Mouse (Mus musculus) testis, adult 2 months (tissue): Measurements from ENCODE around the gene Eid3. TPM values are rescaled to one million over a fixed set of nuclear protein-coding genes. Genes with fewer than 3 reads are reported as not detected.

Source experiments
- H3K27ac ChIP-seq: fragments of 200-500 bp; 2 replicates; pipeline ENCODE4 v1.5.1; 2012; ENCODE audit warnings: low read depth, low read length; ENCODE audit not compliant: control insufficient read depth, insufficient read depth
- H3K27me3 ChIP-seq: fragments of 200-500 bp; 2 replicates; pipeline ENCODE4 v1.6.1; 2012; ENCODE audit warnings: mild to moderate bottlenecking, low read length, moderate library complexity; ENCODE audit not compliant: control insufficient read depth, insufficient read depth
- H3K36me3 ChIP-seq: fragments of 200-500 bp; 2 replicates; pipeline ENCODE4 v1.6.1; 2012; ENCODE audit warnings: mild to moderate bottlenecking, low read length; ENCODE audit not compliant: control insufficient read depth, insufficient read depth
- H3K4me1 ChIP-seq: fragments of 200-500 bp; 2 replicates; pipeline ENCODE4 v1.6.1; 2012; ENCODE audit warnings: low read length; ENCODE audit not compliant: control insufficient read depth, insufficient read depth
- H3K4me3 ChIP-seq: fragments of 200-500 bp; 2 replicates; pipeline ENCODE4 v1.5.1; 2012; ENCODE audit warnings: low read depth, mild to moderate bottlenecking, low read length, moderate library complexity, mixed read lengths; ENCODE audit not compliant: control insufficient read depth
- CTCF ChIP-seq: fragments of 200-500 bp; IDR thresholded peaks from 2 replicates; pipeline ENCODE4 v1.5.1; 2012; ENCODE audit warnings: low read depth, mild to moderate bottlenecking, inconsistent platforms, low read length, moderate library complexity; ENCODE audit not compliant: control insufficient read depth, insufficient read depth, insufficient replicate concordance
- POLR2A ChIP-seq: fragments of 200-500 bp; IDR thresholded peaks from 2 replicates; pipeline ENCODE4 v1.6.1; 2012; ENCODE audit warnings: low read depth, mild to moderate bottlenecking, inconsistent platforms, low read length, moderate library complexity; ENCODE audit not compliant: control insufficient read depth
- polyA plus RNA-seq: library from polyadenylated mRNA; depleted of rRNA; stranded (reverse); fragments of >200 nt; gene quantifications from 2 replicates; pipeline ENCODE4 v1.2.3, GENCODE M21; 2012

Gene Eid3
- polyA plus RNA-seq, 1 experiment = 281 TPM

DNA sequence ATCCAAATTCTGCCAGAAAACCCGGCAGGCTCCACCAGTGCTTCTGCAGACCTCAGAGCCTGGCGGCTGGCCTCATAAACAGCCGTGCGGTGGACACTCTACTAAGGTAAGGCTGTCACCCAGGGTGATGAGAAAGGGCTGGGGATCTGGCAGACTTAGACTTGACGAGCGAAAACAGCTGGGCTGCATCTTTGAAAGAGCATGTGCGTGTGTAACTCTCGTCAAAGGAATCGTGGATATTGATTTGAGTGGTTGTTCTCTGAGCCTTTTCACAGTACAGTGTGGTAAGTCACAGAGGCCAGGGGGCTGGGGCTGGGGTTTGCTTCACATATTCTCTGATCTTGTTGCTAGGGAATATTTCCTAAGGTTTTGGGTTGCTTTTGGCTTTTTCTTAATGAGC is 32.5 kb upstream of the Eid3 start, which contains the start of gene Txnrd1:
TSS of gene Txnrd1 (plus strand) at position 26 of the 400 bp plus-strand sequence.
- H3K27ac ChIP-seq = no peak within 1 kb of the TSS
- TF ChIP-seq POLR2A = no peak
- TF ChIP-seq CTCF = no peak
- no peaks in the 10 kb centered on the region; the same call in 1 of the 2 replicates for H3K36me3 ChIP-seq
- H3K4me3 ChIP-seq = no peak within 1 kb of the TSS
- H3K27me3 ChIP-seq = no peaks in the 10 kb centered on the region
- H3K4me1 ChIP-seq = no peaks in the 10 kb centered on the region

DNA sequence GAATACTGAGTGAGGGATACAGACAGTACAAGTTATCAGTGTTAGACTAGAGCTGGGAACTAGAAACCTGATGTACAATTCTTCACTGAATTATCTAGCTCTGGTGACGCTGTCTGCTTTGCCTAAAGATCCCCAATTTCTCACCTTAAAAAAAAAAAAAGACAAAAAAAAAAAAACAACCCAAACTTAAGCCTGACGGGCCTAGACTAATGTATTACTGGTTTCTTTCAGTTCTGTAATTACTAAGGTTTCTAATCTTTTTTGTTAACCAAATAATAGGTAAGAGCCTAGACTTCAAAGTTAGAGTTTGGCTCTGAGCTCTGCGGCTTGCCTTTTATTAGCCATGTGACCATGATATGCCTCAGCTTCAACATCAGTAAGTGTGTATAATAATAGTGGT is 30.5 kb upstream of the Eid3 start:
- Histone ChIP-seq H3K4me1 (no peaks in the 10 kb centered on the region), H3K27me3 (no peaks in the 10 kb centered on the region), H3K36me3 (no peaks in the 10 kb centered on the region; the same call in 1 of the 2 replicates), H3K27ac (no peak overlapping the region), H3K4me3 (no peak overlapping the region)
- TF ChIP-seq POLR2A (no peak), CTCF (no peak)

DNA sequence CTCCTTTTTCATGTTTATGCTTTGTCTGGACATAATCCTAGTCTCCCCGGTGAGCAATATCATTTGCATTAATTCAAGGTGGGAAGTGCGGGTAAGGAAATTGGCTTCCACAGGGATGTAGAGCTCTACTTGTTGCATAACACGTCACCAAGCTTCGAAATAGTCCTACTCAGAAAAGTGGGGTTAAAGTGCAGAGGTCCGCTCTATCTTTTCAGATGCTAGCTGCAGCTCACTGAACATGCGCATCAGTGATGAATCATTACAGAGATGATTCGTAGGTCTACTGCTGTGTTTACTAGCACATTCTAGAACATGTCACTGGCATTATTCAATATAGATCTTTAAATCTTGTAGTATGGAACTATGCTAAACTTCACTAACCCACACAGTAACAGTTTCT is 28.0 kb upstream of the Eid3 start:
- Histone ChIP-seq H3K27ac (no peak overlapping the region), H3K36me3 (no peaks in the 10 kb centered on the region; the same call in 1 of the 2 replicates), H3K27me3 (no peaks in the 10 kb centered on the region), H3K4me1 (no peaks in the 10 kb centered on the region), H3K4me3 (no peak overlapping the region)
- TF ChIP-seq CTCF (no peak), POLR2A (no peak)

DNA sequence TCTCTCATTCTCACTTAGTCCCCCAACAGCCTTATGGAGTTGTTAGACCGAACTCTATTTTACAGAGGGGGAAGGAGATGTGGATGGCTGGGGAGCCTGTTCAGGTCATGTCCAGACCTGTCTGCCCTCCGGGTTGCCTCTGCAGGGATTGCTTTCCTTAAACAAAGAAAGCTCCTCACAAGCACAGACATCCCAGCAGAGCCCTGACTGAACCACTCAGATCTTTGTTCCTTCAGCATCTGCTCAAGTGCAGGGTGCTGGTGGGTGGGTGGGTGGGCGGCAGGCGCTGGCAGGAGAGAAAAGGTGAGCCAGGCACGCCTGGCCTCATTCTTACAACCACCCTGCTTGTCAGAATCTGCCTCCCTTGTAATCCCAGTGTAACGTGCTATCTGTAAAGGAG is 22.3 kb upstream of the Eid3 start:
- no peaks in the 10 kb centered on the region for H3K27me3 ChIP-seq
- H3K4me1 ChIP-seq = no peaks in the 10 kb centered on the region
- H3K36me3 ChIP-seq = no peaks in the 10 kb centered on the region
- H3K27ac ChIP-seq = no peak overlapping the region
- TF ChIP-seq POLR2A = no peak
- TF ChIP-seq CTCF = no peak
- H3K4me3 ChIP-seq = no peak overlapping the region

DNA sequence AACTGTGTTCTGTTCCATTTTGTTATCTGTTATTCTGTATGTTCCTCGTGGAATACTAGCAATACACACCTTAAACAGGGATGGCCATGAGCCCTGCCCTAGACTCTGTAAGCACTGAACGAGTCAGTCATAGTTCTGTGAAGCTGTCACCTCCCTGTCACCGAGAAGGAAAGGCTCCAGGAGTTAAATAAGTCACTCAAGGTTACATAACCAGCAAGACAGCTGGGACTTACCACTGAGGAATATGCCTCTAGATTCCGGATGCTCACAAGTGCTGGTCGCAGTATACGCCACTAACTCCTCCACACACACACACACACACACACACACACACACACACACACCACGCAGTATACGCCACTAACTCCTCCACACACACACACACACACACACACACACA is 21.7 kb upstream of the Eid3 start:
- Histone ChIP-seq H3K4me3 (no peak overlapping the region), H3K27ac (no peak overlapping the region)
- TF ChIP-seq CTCF (no peak), POLR2A (no peak)

DNA sequence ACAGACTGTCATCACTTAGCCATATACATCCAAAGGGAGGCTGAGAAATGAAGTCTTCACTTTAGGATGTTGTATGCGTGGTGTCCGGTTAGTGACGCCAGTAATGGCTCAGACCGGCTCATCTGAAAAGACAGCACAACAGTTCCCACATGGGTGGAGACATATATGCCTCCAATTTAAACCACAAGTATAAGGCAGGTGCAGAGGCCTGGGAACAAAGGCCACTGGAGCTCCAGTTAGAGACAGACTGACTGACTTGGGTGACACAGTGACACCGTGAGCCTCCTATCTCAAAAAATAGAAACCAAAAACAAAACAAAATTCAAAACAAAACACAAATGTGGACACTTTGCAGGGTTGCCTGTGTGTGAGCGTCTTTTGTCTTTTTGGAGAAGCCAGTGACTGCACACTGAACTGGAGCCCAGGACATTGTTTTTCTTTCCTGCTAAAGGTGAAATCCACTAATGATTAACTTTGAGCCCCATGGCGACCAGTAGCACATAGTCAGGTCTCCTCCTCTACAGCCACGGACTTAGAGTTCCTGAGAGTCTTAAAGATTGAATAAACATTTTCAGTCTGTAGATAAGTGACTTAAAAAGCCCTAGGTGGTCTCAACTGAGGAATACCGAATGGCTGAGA is 18.5 kb upstream of the Eid3 start:
- Histone ChIP-seq H3K4me1 (no peaks in the 10 kb centered on the region), H3K27me3 (no peaks in the 10 kb centered on the region), H3K27ac (no peak overlapping the region), H3K4me3 (no peak overlapping the region), H3K36me3 (no peaks in the 10 kb centered on the region)
- TF ChIP-seq CTCF (no peak), POLR2A (no peak)

More for the DNA sequence above, 21.7 kb upstream of the Eid3 start:
- Histone ChIP-seq H3K4me1 (no peaks in the 10 kb centered on the region), H3K27me3 (no peaks in the 10 kb centered on the region), H3K36me3 (no peaks in the 10 kb centered on the region)

DNA sequence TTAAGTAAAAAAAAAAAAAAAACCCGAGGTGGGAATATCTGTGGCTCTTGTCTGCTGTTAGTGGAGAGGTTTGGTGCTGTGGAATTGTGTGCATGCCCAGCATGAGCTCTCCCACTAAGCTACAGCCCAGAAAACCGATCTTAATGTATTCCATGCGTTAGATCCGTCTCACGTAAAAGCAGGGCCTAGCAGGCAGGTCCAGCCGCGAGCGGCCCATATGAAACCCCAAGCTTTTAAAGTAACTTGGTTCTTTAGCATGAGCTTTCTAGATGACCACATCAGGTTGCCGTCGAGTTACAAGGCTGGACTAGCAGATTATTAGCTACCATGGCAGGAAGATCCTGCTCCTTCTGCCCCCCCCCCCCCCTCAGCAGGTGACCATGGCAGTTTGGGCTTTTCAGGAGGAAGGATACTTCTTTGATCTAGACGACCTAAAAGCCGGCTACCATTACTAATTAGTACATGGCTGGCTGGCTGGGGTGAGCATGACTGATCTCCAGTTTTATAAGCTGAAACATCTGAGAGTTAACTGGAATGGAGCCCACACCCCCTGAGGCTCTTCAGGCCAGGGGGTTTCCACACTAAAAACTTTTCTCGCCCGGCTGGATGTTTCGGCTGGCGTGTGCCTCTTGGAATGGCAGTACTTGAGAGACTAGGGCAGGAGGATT is 16.6 kb upstream of the Eid3 start:
- TF ChIP-seq CTCF (no peak), POLR2A (no peak)

DNA sequence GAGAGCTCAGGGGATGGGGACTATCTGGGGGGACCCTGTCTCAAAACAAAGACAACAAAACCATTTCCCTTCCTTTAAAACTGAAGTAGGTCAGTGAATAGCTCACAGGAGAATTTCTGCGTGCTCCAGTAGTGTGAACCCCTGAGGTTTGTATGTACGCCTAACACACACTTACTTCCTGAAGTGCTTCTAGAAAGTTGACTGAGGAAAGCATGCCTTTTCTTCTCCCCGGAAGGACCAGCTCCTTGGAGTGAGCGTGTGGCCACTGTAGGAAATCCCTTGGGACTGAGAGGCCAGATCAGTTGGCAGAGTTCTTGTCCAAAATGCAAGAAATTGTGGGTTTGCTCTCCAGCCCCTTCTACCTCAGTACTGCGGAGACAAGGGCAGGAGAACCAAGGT is 16.1 kb upstream of the Eid3 start:
- Histone ChIP-seq H3K4me3 (no peak overlapping the region), H3K36me3 (no peaks in the 10 kb centered on the region), H3K27me3 (no peaks in the 10 kb centered on the region), H3K27ac (no peak overlapping the region), H3K4me1 (no peaks in the 10 kb centered on the region)
- TF ChIP-seq CTCF (no peak), POLR2A (no peak)

More for the DNA sequence above, 16.6 kb upstream of the Eid3 start:
- no peaks in the 10 kb centered on the region for H3K4me1 ChIP-seq
- H3K27me3 ChIP-seq = no peaks in the 10 kb centered on the region
- no peak overlapping the region for H3K27ac ChIP-seq
- H3K4me3 ChIP-seq = no peak overlapping the region
- no peaks in the 10 kb centered on the region for H3K36me3 ChIP-seq
